Mouse (Mus musculus) leukemia stem cell, adult 10-12 weeks (primary cell): ENCODE data around the gene 4921507P07Rik. TPM values are rescaled to one million over a fixed set of nuclear protein-coding genes. Genes with fewer than 3 reads are reported as not detected.

Experiments used
- polyA plus RNA-seq: library from polyadenylated mRNA; stranded (reverse); fragments of >175 nt; gene quantifications from 2 replicates; pipeline ENCODE4 v1.2.3, GENCODE M21; 2012; ENCODE audit warnings: low replicate concordance

4921507P07Rik gene
- polyA plus RNA-seq = 0.11 and 0.14 TPM in 2 replicates

GRCm38 (mm10) chr6:50596301-50597211 lies at the start of gene 4921507P07Rik:
Gene 4921507P07Rik, minus strand, starts transcription at chr6:50596632.

GRCm38 (mm10) chr6:50566141-50566996 lies 30.1 kb downstream of the 4921507P07Rik start, which contains the start of gene Cycs:
Gene Cycs, minus strand, starts transcription at chr6:50566538.

Other genes with a start within 250 kb of the 4921507P07Rik start
- 2.9 and 3.9 TPM in 2 replicates for gene Osbpl3, start 140.4 kb downstream of the 4921507P07Rik start, polyA plus RNA-seq
- gene Cycs, start 30.1 kb downstream of the 4921507P07Rik start, polyA plus RNA-seq = 4.0 and 8.0 TPM in 2 replicates
- not detected in 2 replicates for gene Npvf, start 57.8 kb upstream of the 4921507P07Rik start, polyA plus RNA-seq